Mouse (Mus musculus): ENCODE data around the gene Rpl36-ps4. TPM values are rescaled to one million over a fixed set of nuclear protein-coding genes. Genes with fewer than 3 reads are reported as not detected.

The Rpl36-ps4 gene
- not detected in 2 replicates for polyA plus RNA-seq (2012; rRNA removed)

GRCm38 (mm10) chr17:87920677-87921076, at the start of gene Rpl36-ps4:
Rpl36-ps4 (plus strand) TSS chr17:87920977.

Other genes starting within 250 kb of the Rpl36-ps4 start
- gene Msh2, start 248.6 kb upstream of the Rpl36-ps4 start, polyA plus RNA-seq (2012; rRNA removed): 1.1 and 1.2 TPM in 2 replicates
- gene Kcnk12, start 123.0 kb upstream of the Rpl36-ps4 start, polyA plus RNA-seq (2012; rRNA removed): 0.19 and 0.30 TPM in 2 replicates
- 0.56 and 0.98 TPM in 2 replicates for gene Msh6, start 54.1 kb downstream of the Rpl36-ps4 start, polyA plus RNA-seq (2012; rRNA removed)
- 2.2 and 3.2 TPM in 2 replicates for gene Fbxo11, start 144.3 kb downstream of the Rpl36-ps4 start, polyA plus RNA-seq (2012; rRNA removed)